Mouse (Mus musculus): ENCODE measurements at regions not wholly inside any gene's neighbourhood (a gene's known extent, or its start where the extent isn't known, plus 50 kb on each side); places are given as distances from the start of the nearest gene placed in this dataset.

GRCm38 (mm10) chr5:118946994-118947393 lies 386.5 kb downstream of the Med13l start:
- no peaks in the 10 kb centered on the region for H3K27me3 ChIP-seq (ENCODE audit: control insufficient read depth, insufficient read depth, low read depth, low read length)
- H3K4me2 ChIP-seq (ENCODE audit: low read depth, low read length) = no peak overlapping the region
- H3K9me3 ChIP-seq (ENCODE audit: control insufficient read depth, low read length) = no peaks in the 10 kb centered on the region
- H3K36me3 ChIP-seq (ENCODE audit: control insufficient read depth, insufficient read depth, low read length) = no peaks in the 10 kb centered on the region
- no peak overlapping the region for H3K27ac ChIP-seq (ENCODE audit: low read length)
- no peak for ATAC-seq (ENCODE audit: low read depth)
- no peak overlapping the region for H3K4me3 ChIP-seq (ENCODE audit: low read length)
- WGBS = 68% methylated on average over 2 of the region's 2 CpGs
- no peaks in the 10 kb centered on the region for H3K4me1 ChIP-seq (replicated peaks; ENCODE audit: control insufficient read depth, insufficient read depth, low read length)
- no peak overlapping the region for H3K9ac ChIP-seq (ENCODE audit: low read length)

GRCm38 (mm10) chr5:118948119-118948786 lies 387.8 kb downstream of the Med13l start:
- no peak for ATAC-seq (ENCODE audit: low read depth)
- Histone ChIP-seq H3K4me3 (ENCODE audit: low read length) (no peak overlapping the region), H3K9me3 (ENCODE audit: control insufficient read depth, low read length) (no peaks in the 10 kb centered on the region), H3K9ac (ENCODE audit: low read length) (no peak overlapping the region), H3K4me1 (replicated peaks; ENCODE audit: control insufficient read depth, insufficient read depth, low read length) (no peaks in the 10 kb centered on the region), H3K27me3 (ENCODE audit: control insufficient read depth, insufficient read depth, low read depth, low read length) (no peaks in the 10 kb centered on the region), H3K4me2 (ENCODE audit: low read depth, low read length) (no peak overlapping the region), H3K27ac (ENCODE audit: low read length) (no peak overlapping the region), H3K36me3 (ENCODE audit: control insufficient read depth, insufficient read depth, low read length) (no peaks in the 10 kb centered on the region)
- WGBS = 76% methylated on average over 6 of the region's 6 CpGs

DNA sequence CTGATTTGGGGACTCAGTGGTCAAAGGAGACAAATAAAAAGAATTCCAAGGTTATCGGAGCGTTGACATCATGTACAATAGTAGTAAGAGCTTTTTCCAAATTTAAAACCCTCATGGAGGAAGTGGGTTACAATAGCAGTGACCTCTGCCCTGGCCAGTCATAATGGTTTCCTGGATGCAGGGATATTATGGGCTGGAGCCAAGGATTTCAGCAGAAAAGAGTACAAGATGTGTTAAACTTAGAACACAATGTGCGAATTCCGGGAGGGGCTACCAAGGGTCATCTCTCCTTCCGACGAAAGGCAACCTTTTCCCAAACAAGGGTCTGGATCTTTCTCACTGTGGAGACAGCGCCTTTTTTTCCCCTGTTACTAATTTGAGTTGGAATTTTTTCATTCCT lies 390.6 kb downstream of the Med13l start:
- no peaks in the 10 kb centered on the region for H3K9me3 ChIP-seq (ENCODE audit: control insufficient read depth, low read length)
- no peaks in the 10 kb centered on the region for H3K36me3 ChIP-seq (ENCODE audit: control insufficient read depth, insufficient read depth, low read length)
- H3K4me1 ChIP-seq (replicated peaks; ENCODE audit: control insufficient read depth, insufficient read depth, low read length) = no peaks in the 10 kb centered on the region
- no peak overlapping the region for H3K4me3 ChIP-seq (ENCODE audit: low read length)
- H3K27ac ChIP-seq (ENCODE audit: low read length) = no peak overlapping the region
- WGBS = 70% methylated on average over 7 of the region's 7 CpGs
- H3K27me3 ChIP-seq (ENCODE audit: control insufficient read depth, insufficient read depth, low read depth, low read length) = no peaks in the 10 kb centered on the region
- H3K9ac ChIP-seq (ENCODE audit: low read length) = no peak overlapping the region
- no peak overlapping the region for H3K4me2 ChIP-seq (ENCODE audit: low read depth, low read length)
- no peak for ATAC-seq (ENCODE audit: low read depth)

- Histone ChIP-seq H3K4me2 (ENCODE audit: low read depth, low read length) (no peak overlapping the region), H3K36me3 (ENCODE audit: control insufficient read depth, insufficient read depth, low read length) (no peaks in the 10 kb centered on the region), H3K4me3 (ENCODE audit: low read length) (no peak overlapping the region), H3K27ac (ENCODE audit: low read length) (no peak overlapping the region), H3K27me3 (ENCODE audit: control insufficient read depth, insufficient read depth, low read depth, low read length) (no peaks in the 10 kb centered on the region), H3K4me1 (replicated peaks; ENCODE audit: control insufficient read depth, insufficient read depth, low read length) (no peaks in the 10 kb centered on the region; the same call in 1 of the 2 replicates), H3K9me3 (ENCODE audit: control insufficient read depth, low read length) (no peaks in the 10 kb centered on the region), H3K9ac (ENCODE audit: low read length) (no peak overlapping the region; the same call in 1 of the 2 replicates)
- WGBS = 33% methylated on average over 21 of the region's 21 CpGs
- ATAC-seq (ENCODE audit: low read depth) = no peak
These were observed 400.1 kb downstream of the Med13l start for GRCm38 (mm10) chr5:118960521-118961001.

- Histone ChIP-seq H3K4me1 (replicated peaks; ENCODE audit: control insufficient read depth, insufficient read depth, low read length) (no peaks in the 10 kb centered on the region; the same call in 1 of the 2 replicates), H3K36me3 (ENCODE audit: control insufficient read depth, insufficient read depth, low read length) (no peaks in the 10 kb centered on the region), H3K9me3 (ENCODE audit: control insufficient read depth, low read length) (no peaks in the 10 kb centered on the region), H3K4me2 (ENCODE audit: low read depth, low read length) (no peak overlapping the region), H3K27ac (ENCODE audit: low read length) (no peak overlapping the region), H3K27me3 (ENCODE audit: control insufficient read depth, insufficient read depth, low read depth, low read length) (no peaks in the 10 kb centered on the region), H3K9ac (ENCODE audit: low read length) (no peak overlapping the region), H3K4me3 (ENCODE audit: low read length) (no peak overlapping the region)
- no peak for ATAC-seq (ENCODE audit: low read depth)
- WGBS = 46% methylated on average over 11 of the region's 11 CpGs
These were observed 400.6 kb downstream of the Med13l start for GRCm38 (mm10) chr5:118961091-118961490.

- Histone ChIP-seq H3K4me2 (ENCODE audit: low read depth, low read length) (no peak overlapping the region), H3K9me3 (ENCODE audit: control insufficient read depth, low read length) (no peaks in the 10 kb centered on the region), H3K9ac (ENCODE audit: low read length) (no peak overlapping the region), H3K27ac (ENCODE audit: low read length) (no peak overlapping the region), H3K4me3 (ENCODE audit: low read length) (no peak overlapping the region), H3K4me1 (replicated peaks; ENCODE audit: control insufficient read depth, insufficient read depth, low read length) (no peaks in the 10 kb centered on the region; the same call in 1 of the 2 replicates), H3K36me3 (ENCODE audit: control insufficient read depth, insufficient read depth, low read length) (no peaks in the 10 kb centered on the region), H3K27me3 (ENCODE audit: control insufficient read depth, insufficient read depth, low read depth, low read length) (no peaks in the 10 kb centered on the region)
- no peak for ATAC-seq (ENCODE audit: low read depth)
- WGBS = 91% methylated on average over 3 of the region's 3 CpGs
These were observed 401.7 kb downstream of the Med13l start for GRCm38 (mm10) chr5:118962152-118962551.

DNA sequence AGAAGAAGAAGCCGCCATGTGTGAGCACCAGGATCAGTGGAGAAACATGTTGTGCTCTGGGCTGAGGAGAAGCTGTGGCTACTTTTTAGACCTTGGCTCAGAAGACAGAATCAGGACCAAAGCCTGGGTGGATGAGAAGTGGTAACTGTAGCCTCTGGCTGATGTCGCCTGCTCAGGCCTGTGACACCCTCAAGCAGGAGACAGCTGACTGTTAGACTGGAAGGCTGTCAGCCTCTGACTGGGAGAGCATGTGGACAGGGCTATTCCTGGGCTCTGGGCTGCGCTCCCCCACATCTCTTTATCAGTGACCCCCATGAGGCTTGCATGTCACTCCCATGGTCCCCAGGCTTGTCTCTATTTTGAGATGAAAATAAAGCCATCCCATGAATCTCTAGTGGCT lies 402.5 kb downstream of the Med13l start:
- 89% methylated on average over 3 of the region's 3 CpGs for WGBS
- no peak for ATAC-seq (ENCODE audit: low read depth)

DNA sequence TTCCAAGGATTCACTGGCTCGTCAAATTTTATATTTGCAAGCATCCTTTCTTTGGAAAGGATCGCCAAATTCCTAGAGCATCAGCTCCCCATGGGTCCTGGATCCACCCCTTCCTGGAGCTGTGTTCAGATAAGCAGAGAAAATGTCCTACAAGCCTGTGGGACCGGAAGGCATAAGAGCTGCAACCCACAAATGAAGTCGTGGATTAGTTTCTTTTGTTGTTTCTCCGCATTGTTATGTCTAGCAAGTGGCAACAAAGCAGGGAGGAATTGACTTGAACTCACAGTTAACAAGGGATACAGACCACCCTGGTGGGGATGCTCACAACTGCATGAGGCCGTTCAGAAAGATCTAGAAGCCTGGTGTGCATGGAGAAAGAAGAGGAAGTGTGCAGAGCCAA lies 406.4 kb downstream of the Med13l start:
- Histone ChIP-seq H3K4me2 (ENCODE audit: low read depth, low read length) (no peak overlapping the region), H3K36me3 (ENCODE audit: control insufficient read depth, insufficient read depth, low read length) (no peaks in the 10 kb centered on the region), H3K4me3 (ENCODE audit: low read length) (no peak overlapping the region), H3K9ac (ENCODE audit: low read length) (no peak overlapping the region), H3K27ac (ENCODE audit: low read length) (no peak overlapping the region), H3K27me3 (ENCODE audit: control insufficient read depth, insufficient read depth, low read depth, low read length) (no peaks in the 10 kb centered on the region), H3K9me3 (ENCODE audit: control insufficient read depth, low read length) (no peaks in the 10 kb centered on the region), H3K4me1 (replicated peaks; ENCODE audit: control insufficient read depth, insufficient read depth, low read length) (0 out of 2 replicates have a peak, but pooled peaks cover 2% of the 10 kb centered on the region)
- WGBS = 70% methylated on average over 6 of the region's 6 CpGs
- no peak for ATAC-seq (ENCODE audit: low read depth)

More for the DNA sequence above, 402.5 kb downstream of the Med13l start:
- no peak overlapping the region for H3K9ac ChIP-seq (ENCODE audit: low read length)
- no peak overlapping the region for H3K4me2 ChIP-seq (ENCODE audit: low read depth, low read length)
- no peak overlapping the region for H3K4me3 ChIP-seq (ENCODE audit: low read length)
- H3K4me1 ChIP-seq (replicated peaks; ENCODE audit: control insufficient read depth, insufficient read depth, low read length) = peaks cover 2% of the 10 kb centered on the region; the same call in 1 of the 2 replicates
- H3K9me3 ChIP-seq (ENCODE audit: control insufficient read depth, low read length) = no peaks in the 10 kb centered on the region
- no peaks in the 10 kb centered on the region for H3K36me3 ChIP-seq (ENCODE audit: control insufficient read depth, insufficient read depth, low read length)
- no peak overlapping the region for H3K27ac ChIP-seq (ENCODE audit: low read length)
- no peaks in the 10 kb centered on the region for H3K27me3 ChIP-seq (ENCODE audit: control insufficient read depth, insufficient read depth, low read depth, low read length)

DNA sequence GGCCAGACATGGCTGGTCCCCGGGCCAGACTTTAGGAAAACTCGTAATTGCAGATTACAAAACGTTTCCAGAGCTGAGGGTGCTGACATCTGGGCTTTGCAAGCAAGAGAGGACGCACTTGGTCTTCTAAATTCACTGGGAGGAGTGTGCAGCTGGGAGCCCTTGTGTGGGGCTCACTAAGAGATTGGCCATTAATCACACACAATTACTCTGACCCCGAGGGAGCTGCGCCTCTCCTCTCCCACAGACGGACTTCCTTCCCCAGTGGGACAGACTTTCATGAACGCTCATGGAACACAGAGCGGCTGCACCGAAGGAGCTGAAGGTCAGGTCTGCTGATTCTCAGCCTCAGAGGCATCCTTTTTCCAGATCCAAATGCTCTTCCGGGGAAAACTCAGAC lies 407.2 kb downstream of the Med13l start:
- Histone ChIP-seq H3K4me1 (replicated peaks; ENCODE audit: control insufficient read depth, insufficient read depth, low read length) (0 out of 2 replicates have a peak, but pooled peaks cover 2% of the 10 kb centered on the region), H3K9me3 (ENCODE audit: control insufficient read depth, low read length) (no peaks in the 10 kb centered on the region), H3K27ac (ENCODE audit: low read length) (no peak overlapping the region), H3K4me2 (ENCODE audit: low read depth, low read length) (no peak overlapping the region), H3K4me3 (ENCODE audit: low read length) (no peak overlapping the region), H3K36me3 (ENCODE audit: control insufficient read depth, insufficient read depth, low read length) (no peaks in the 10 kb centered on the region), H3K9ac (ENCODE audit: low read length) (no peak overlapping the region), H3K27me3 (ENCODE audit: control insufficient read depth, insufficient read depth, low read depth, low read length) (no peaks in the 10 kb centered on the region)
- ATAC-seq (ENCODE audit: low read depth) = no peak
- whole genome bisulfite sequencing = 41% methylated on average over 11 of the region's 11 CpGs
